Mouse (Mus musculus) G1E (cell line): ENCODE results near the gene Snrk. TPM values are rescaled to one million over a fixed set of nuclear protein-coding genes. Genes with fewer than 3 reads are reported as not detected.

Experiments
- ATAC-seq: 2 replicates; pipeline ENCODE4 v1.8.0; 2016; ENCODE audit warnings: mild to moderate bottlenecking; ENCODE audit not compliant: insufficient number of reproducible peaks, poor library complexity, low FRiP score, severe bottlenecking; ENCODE audit errors: extremely low read depth
- DNase-seq: peaks from one replicate; pipeline ENCODE4 v3.0.0; 2012; ENCODE audit warnings: low spot score
- H3K27me3 ChIP-seq: 2 replicates; pipeline ENCODE4 v1.6.1; 2012; ENCODE audit warnings: mild to moderate bottlenecking, low read length, inconsistent platforms; ENCODE audit not compliant: insufficient read depth
- H3K36me3 ChIP-seq: replicated peaks from 2 replicates; pipeline ENCODE3; 2012; ENCODE audit warnings: mild to moderate bottlenecking, inconsistent platforms
- H3K4me1 ChIP-seq: 2 replicates; pipeline ENCODE4 v1.6.1; 2012; ENCODE audit warnings: low read depth, low read length, inconsistent platforms, mixed read lengths; ENCODE audit not compliant: insufficient read depth
- H3K4me3 ChIP-seq: 2 replicates; pipeline ENCODE4 v1.5.1; 2012; ENCODE audit warnings: low read depth, mild to moderate bottlenecking, inconsistent platforms, low read length, moderate library complexity, mixed read lengths
- H3K9me3 ChIP-seq: replicated peaks from 2 replicates; pipeline ENCODE4 v1.6.1; 2012; ENCODE audit warnings: inconsistent platforms
- CTCF ChIP-seq: IDR thresholded peaks from 2 replicates; pipeline ENCODE4 v1.5.1; 2012; ENCODE audit warnings: low read depth, low read length, inconsistent platforms, mixed read lengths
- GATA1 ChIP-seq: IDR thresholded peaks from 2 replicates; pipeline ENCODE4 v1.6.1; 2012; ENCODE audit warnings: borderline replicate concordance, low read length, inconsistent platforms, mixed read lengths
- GATA2 ChIP-seq: IDR thresholded peaks from 2 replicates; pipeline ENCODE4 v1.6.1; 2012; ENCODE audit warnings: low read depth, low read length, inconsistent platforms, borderline replicate concordance
- POLR2AphosphoS5 ChIP-seq: IDR thresholded peaks from 2 replicates; pipeline ENCODE4 v1.6.1; 2012; ENCODE audit warnings: low read depth, low read length, inconsistent platforms; ENCODE audit not compliant: insufficient replicate concordance
- TAL1 ChIP-seq: conservative IDR thresholded peaks from 2 replicates; pipeline ENCODE4 v1.6.1; 2012; ENCODE audit warnings: low read depth, low read length, inconsistent platforms, mixed read lengths
- polyA plus RNA-seq: library from polyadenylated mRNA; stranded (reverse); fragments of >175 nt; gene quantifications from 2 replicates; pipeline ENCODE4 v1.2.3, GENCODE M21; 2012
- total RNA-seq, 2 experiments: library from RNA; stranded (forward) in 1 of 2; stranded (reverse) in 1 of 2; fragments of 200-1000 nt in 1 of 2; fragments of >200 nt in 1 of 2; fragmentation: Nextera tagmentation in 1 of 2; gene quantifications; 2 replicates each; pipeline ENCODE4 v1.2.3; 2014 to 2017

Snrk gene
- total and polyA plus RNA-seq, 3 experiments, result 27.8 to 37.2 (median 29.5) TPM

GRCm38 (mm10) chr9:122091782-122092228, 25.3 kb upstream of the Snrk start:
- ATAC-seq, result no peak
- 0 out of 2 replicates have a peak, but pooled peaks cover under 1% of the 10 kb centered on the region for H3K27me3 ChIP-seq
- no peak overlapping the region for H3K4me3 ChIP-seq

GRCm38 (mm10) chr9:122094171-122094570, 22.9 kb upstream of the Snrk start:
- Histone ChIP-seq H3K4me3 (no peak overlapping the region), H3K36me3 (no peaks in the 10 kb centered on the region), H3K9me3 (no peaks in the 10 kb centered on the region), H3K27me3 (peaks cover 3% of the 10 kb centered on the region; the same call in 1 of the 2 replicates), H3K4me1 (no peaks in the 10 kb centered on the region)
- TF ChIP-seq GATA2, result no peak
- no peak for TF ChIP-seq POLR2AphosphoS5
- no peak for TF ChIP-seq CTCF
- no peak for TF ChIP-seq GATA1
- no peak for TF ChIP-seq TAL1
- no peak for DNase-seq
- no peak for ATAC-seq

More at GRCm38 (mm10) chr9:122091782-122092228, 25.3 kb upstream of the Snrk start:
- TF ChIP-seq GATA1 (no peak), POLR2AphosphoS5 (no peak), GATA2 (no peak), CTCF (no peak), TAL1 (no peak)
- H3K36me3 ChIP-seq, result no peaks in the 10 kb centered on the region
- no peaks in the 10 kb centered on the region for H3K9me3 ChIP-seq
- no peaks in the 10 kb centered on the region for H3K4me1 ChIP-seq
- DNase-seq, result no peak

GRCm38 (mm10) chr9:122096822-122097511, 20.1 kb upstream of the Snrk start:
- H3K36me3 ChIP-seq, result no peaks in the 10 kb centered on the region
- H3K4me3 ChIP-seq, result no peak overlapping the region
- no peaks in the 10 kb centered on the region for H3K4me1 ChIP-seq
- DNase-seq (no peak), ATAC-seq (no peak)
- peaks cover 3% of the 10 kb centered on the region; the same call in 1 of the 2 replicates for H3K27me3 ChIP-seq
- H3K9me3 ChIP-seq, result no peaks in the 10 kb centered on the region
- TF ChIP-seq GATA1 (no peak), TAL1 (no peak), CTCF (no peak), GATA2 (no peak), POLR2AphosphoS5 (no peak)

GRCm38 (mm10) chr9:122097535-122097934, 19.5 kb upstream of the Snrk start:
- no peak for DNase-seq
- H3K4me1 ChIP-seq, result no peaks in the 10 kb centered on the region
- no peaks in the 10 kb centered on the region for H3K9me3 ChIP-seq
- no peak for ATAC-seq
- H3K27me3 ChIP-seq, result peaks cover 3% of the 10 kb centered on the region; the same call in 1 of the 2 replicates
- no peak for TF ChIP-seq GATA1
- no peak for TF ChIP-seq GATA2
- TF ChIP-seq TAL1, result no peak
- TF ChIP-seq CTCF, result no peak
- TF ChIP-seq POLR2AphosphoS5, result no peak
- H3K4me3 ChIP-seq, result no peak overlapping the region
- H3K36me3 ChIP-seq, result no peaks in the 10 kb centered on the region

- no peak for TF ChIP-seq CTCF
- no peak for TF ChIP-seq POLR2AphosphoS5
- no peak for TF ChIP-seq TAL1
- TF ChIP-seq GATA2, result no peak
- no peak for TF ChIP-seq GATA1
These were observed 16.4 kb upstream of the Snrk start for GRCm38 (mm10) chr9:122100584-122101127.

GRCm38 (mm10) chr9:122101196-122101595, 15.9 kb upstream of the Snrk start:
- ATAC-seq, result no peak
- no peaks in the 10 kb centered on the region for H3K36me3 ChIP-seq
- DNase-seq, result no peak
- no peak overlapping the region for H3K4me3 ChIP-seq
- TF ChIP-seq TAL1 (no peak), POLR2AphosphoS5 (no peak), GATA2 (no peak), GATA1 (no peak), CTCF (no peak)
- H3K9me3 ChIP-seq, result no peaks in the 10 kb centered on the region
- no peaks in the 10 kb centered on the region for H3K4me1 ChIP-seq
- H3K27me3 ChIP-seq, result peaks cover 12% of the 10 kb centered on the region; the same call in 1 of the 2 replicates

More at GRCm38 (mm10) chr9:122100584-122101127, 16.4 kb upstream of the Snrk start:
- no peaks in the 10 kb centered on the region for H3K4me1 ChIP-seq
- ATAC-seq, result no peak
- H3K9me3 ChIP-seq, result no peaks in the 10 kb centered on the region
- H3K36me3 ChIP-seq, result no peaks in the 10 kb centered on the region
- H3K27me3 ChIP-seq, result peaks cover 11% of the 10 kb centered on the region; the same call in 1 of the 2 replicates
- H3K4me3 ChIP-seq, result no peak overlapping the region
- DNase-seq, result no peak
